Mouse (Mus musculus): ENCODE data around the gene Szrd1. TPM values are rescaled to one million over a fixed set of nuclear protein-coding genes. Genes with fewer than 3 reads are reported as not detected.
A peak's percentile ranks its signal among the peaks of the same experiment; 100 is the strongest.

Szrd1 gene
- total RNA-seq, 2 experiments from 2014 or later: 85.1 to 96.1 TPM

DNA sequence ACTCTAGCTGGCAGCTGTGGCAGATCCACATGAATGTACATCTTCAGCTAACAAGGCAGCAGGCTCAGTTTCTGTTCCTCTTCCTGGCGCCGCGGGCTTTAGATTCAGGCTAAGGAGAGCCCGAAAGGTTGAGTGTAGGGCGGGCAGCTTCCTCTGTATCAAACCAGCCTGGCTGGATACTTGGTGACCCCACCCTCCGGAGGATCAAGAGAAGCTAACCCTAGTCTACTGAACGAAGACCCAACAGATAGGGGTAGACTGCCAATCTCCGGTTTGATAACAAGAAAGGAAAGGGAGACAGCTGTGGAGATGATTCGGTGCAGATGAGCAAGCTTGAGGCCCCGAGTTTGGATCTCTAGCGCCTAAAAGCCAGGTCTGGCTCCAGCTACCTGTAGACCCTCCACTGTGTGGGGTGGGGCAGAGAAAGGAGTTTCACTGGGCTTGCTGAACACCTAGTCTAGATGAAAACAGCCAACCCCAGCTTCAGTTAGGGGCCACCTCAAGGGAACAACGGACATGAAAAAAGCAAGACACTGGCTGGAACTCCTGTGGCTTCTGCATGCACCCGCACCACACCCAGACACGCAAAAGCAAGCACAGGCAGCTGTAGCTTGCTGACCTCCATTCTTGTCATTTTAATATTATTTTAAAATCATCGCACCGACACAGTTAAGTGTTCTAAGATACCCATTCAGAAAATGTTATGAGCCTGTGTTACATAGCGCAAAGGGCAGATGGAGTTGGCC lies 62.6 kb downstream of the Szrd1 start:
- intact Hi-C loops (cut with DNase I): loop anchor here (5.0 kb wide), 2 partner anchors 60 to 115 kb away; partner anchors contain the start of genes Sdhb and Szrd1
- DNase-seq (ENCODE audit: low spot score): no peak

DNA sequence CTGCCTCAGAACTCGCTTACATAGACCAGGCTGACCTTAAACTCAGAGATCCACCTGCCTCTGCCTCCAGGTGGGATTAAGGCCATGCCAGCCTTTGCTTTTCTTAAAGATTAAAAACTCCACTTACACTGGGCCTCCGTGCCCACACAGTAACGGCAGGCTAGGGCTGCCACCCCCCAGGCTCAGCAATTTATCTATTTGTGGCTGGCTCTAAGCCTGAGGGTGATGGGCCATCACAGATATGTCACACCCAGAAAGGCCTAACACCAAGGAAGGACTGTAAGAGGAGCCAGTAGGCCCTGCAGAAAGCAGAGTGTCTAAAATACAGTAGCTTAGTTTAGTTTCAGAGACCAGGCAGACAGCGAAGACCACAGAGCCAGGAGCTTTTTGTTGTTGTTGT lies 65.5 kb downstream of the Szrd1 start:
- no peak for DNase-seq (ENCODE audit: low spot score)
- intact Hi-C loops (cut with DNase I): no loop called here

DNA sequence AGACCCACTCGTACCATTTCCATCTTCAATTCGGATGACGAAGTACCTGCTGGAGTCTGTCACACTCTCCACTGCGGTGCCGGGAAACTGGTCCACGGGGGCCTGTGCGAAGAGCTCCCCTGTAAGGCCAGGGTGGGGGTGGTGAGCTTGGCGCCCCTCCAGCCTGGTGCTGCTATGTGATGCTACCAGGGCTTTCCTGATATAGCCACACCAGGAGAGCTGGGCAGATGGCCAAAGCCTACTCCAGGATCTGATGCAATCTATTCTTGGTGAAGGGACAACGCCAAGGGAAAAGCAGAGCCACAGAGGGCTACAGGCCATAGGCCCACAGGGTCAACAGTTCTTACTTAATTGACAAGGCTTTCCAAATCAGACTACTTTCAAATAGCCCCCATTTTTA lies 65.9 kb downstream of the Szrd1 start:
- DNase-seq (ENCODE audit: low spot score): peak; percentile 35
- intact Hi-C loops (cut with DNase I): no loop called here

DNA sequence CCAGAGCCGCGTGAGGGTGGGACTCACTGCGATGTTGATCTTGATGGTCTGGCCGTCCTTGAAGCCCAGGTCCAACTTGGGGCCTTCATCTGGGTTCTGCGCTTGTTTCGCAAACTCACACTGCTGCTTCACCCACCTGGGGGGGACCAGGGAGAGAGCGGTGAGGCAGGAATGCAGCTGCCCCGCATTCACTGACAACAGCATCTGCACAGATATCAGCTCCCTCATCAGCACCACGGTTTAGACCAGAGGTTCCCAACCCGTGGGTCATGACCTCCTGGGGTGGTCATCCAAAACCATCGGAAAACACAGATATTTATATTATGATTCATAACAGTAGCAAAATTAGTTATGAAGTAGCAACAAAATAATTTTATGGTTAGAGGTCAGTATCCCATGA lies 67.1 kb downstream of the Szrd1 start:
- DNase-seq (ENCODE audit: low spot score): no peak
- intact Hi-C loops (cut with DNase I): no loop called here

DNA sequence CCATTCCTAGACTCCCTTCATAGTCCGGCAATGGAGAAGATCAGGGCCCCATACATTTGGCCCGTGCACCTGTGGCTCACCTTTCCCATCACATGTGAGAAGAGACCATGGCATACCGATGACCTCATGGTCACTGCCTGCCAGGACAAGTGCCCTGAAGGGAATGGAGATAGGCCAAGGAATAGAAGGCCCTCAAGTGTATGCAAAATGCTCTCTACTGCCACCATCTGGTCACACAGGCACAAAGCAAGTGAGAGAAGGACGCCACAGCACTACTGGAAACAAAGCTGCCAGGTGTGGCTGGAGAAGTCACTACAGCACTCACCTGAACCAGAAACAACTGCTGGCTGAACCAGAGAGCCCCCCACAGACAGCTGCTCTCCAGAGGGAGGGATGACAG lies 69.8 kb downstream of the Szrd1 start:
- intact Hi-C loops (cut with DNase I): no loop called here
- DNase-seq (ENCODE audit: low spot score): no peak

DNA sequence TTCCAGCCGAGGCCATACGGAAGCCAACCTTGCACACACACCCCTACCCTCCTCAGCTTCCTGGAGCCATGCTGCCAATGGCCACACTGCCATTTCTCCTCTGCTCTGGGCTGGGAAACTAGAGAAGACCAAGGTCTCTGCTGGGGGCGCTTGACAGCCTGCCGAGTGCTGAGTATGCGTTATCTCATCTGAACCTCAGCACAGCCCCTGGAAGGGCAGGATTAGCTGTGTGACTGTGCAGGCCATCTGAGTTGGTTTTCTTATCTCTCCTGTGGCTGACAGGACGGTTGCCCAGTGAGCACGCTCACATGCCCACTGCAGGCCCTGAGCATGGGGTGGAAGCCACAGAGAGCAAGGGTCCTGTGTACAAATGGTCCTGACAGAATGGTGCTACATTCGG lies 70.9 kb downstream of the Szrd1 start:
- DNase-seq (ENCODE audit: low spot score): no peak
- intact Hi-C loops (cut with DNase I): no loop called here

DNA sequence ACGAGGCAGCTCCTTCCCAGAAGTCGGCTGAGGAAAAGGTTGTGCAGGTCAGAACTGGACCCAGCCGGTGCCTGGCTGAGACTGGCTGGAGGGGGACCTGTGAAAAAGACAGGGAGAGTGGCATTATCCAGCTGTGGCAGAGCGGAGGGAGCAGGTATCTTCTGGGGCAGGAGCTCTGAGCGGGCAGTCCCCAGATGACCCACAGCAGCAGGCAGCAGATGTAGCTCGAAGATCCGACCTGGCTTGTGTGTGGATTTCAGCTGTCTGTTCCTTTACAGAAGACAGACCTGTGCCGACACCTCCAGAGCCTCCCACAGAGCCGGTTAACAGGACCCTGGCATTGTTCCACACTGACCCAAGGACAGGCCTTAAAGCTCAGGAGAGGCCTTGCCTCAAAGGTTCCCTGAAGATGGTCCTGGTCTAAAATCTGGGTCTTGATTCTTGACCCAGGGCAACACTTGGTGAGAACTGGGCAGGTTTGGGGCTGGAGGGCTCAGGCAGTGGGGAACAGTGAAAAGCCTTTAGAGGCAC lies 72.0 kb downstream of the Szrd1 start:
- DNase-seq (ENCODE audit: low spot score): no peak
- intact Hi-C loops (cut with DNase I): no loop called here

DNA sequence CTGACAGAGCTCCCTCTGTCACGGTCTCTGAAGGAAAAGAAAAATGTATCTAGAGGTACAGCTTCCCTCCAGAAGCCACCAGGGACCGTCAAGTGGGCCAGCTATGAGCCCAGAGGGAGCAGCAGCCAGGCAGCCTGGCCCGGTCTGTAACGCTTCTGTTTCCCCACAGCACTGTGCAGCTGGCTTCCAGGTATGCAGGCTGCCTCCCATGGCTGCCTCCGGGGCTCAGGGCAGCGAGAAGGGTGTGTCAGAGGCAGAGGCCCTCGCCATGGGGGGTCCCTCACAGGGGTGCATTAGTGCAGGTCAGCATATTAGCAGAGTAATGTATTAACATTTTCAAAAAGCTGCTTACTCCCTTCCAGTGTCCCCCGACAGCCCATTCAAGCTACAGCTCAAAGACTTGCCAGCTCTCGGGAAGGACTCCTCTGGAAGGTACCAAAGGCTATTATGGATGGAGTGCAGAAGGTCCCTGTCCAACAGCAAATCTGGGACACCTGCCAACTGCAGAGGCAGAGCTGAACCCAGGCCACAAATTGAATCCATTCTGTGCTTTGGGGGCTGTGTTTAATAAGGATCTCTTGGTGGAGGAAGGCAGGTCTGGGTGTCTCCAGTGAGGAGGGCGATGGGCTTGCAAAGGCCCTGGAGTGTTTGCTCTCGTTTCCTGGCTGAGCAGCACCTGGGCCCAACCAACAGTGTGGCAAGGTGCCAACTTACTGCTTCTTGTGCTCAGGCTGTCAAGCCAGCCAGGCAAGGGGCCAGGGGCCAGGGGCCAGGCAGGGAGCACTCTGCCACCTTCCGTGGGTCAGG lies 72.7 kb downstream of the Szrd1 start:
- intact Hi-C loops (cut with DNase I): no loop called here
- DNase-seq (ENCODE audit: low spot score): no peak

DNA sequence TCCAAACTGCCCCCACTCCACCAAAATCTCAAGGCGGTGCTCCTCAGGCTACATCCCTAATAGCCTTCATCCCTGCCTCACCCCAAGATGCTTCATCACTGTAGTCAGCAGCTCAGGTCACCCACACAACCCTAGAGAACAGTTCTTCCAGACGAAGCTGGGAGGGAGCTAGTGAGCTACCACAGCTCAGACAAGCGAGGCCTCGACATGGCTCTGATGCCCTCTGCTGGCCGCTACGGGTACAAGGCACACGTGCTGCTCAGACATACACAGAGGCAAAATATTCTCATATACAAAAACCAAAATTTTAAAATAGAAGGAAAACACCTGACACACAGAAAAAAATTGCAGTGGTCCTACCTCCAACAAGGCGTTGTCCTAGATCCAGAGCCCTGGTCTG lies 74.5 kb downstream of the Szrd1 start:
- DNase-seq (ENCODE audit: low spot score): peak; percentile 40
- intact Hi-C loops (cut with DNase I): loop anchor here (1.0 kb wide), 1 partner anchor 20 kb away; no protein-coding TSS in a partner anchor

DNA sequence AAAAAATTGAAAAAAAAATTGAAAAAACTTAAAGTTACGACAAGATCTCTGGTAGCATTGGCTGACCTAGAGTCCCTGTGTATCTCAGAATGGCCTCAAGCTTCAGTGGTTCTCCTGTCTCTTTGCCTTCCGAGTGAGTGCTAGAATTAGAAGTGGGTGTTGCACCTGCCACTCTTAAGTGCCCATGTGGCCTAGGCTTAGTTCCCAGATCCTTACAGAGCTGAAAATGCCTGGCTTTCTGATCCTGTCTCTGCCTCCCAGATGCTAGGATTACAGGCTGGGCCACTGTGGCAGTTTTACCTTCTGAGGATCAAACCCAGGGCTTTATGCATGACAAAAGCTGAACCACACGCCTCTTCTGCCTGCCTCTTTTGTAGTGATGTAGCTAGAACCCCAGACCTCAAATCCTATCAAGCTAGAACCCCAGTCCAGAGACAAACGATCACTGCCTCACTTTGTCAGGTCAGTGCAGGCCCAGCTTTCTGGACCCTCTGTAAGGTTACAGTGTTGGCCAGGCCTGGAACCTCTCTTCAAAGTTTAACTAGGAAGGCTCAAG lies 75.4 kb downstream of the Szrd1 start:
- intact Hi-C loops (cut with DNase I): no loop called here
- no peak for DNase-seq (ENCODE audit: low spot score)

Other genes starting within 250 kb of the Szrd1 start
- under 1 TPM; 0.42 to 0.81 TPM for gene Padi2, start 233.4 kb downstream of the Szrd1 start, total RNA-seq (2021)
- gene Sdhb, start 178.6 kb downstream of the Szrd1 start, total RNA-seq (2021): 1,000 to 10,000 TPM; 1,213 to 1,269 TPM
- 10 to 100 TPM; 16.5 to 19.4 TPM for gene Atp13a2, start 152.9 kb downstream of the Szrd1 start, total RNA-seq (2021)
- gene Mfap2, start 129.4 kb downstream of the Szrd1 start, total RNA-seq (2021): 1 to 10 TPM; 6.7 to 6.9 TPM
- 1 to 10 TPM; 5.1 to 5.4 TPM for gene Crocc, start 79.2 kb downstream of the Szrd1 start, total RNA-seq (2021)
- gene Necap2, start 61.4 kb downstream of the Szrd1 start, total RNA-seq (2021): 10 to 100 TPM; 17.2 TPM
- not detected for gene Spata21, start 51.4 kb downstream of the Szrd1 start, total RNA-seq (2021)
- gene Fbxo42, start 8.1 kb upstream of the Szrd1 start, total RNA-seq (2021): 10 to 100 TPM in 1 of 2 experiments, 1 to 10 TPM in 1; 10.0 to 10.1 TPM
- under 1 TPM; 0.45 to 0.60 TPM for gene Rsg1, start 74.2 kb upstream of the Szrd1 start, total RNA-seq (2021)
- gene Arhgef19, start 99.7 kb upstream of the Szrd1 start, total RNA-seq (2021): 10 to 100 TPM; 28.5 to 36.4 TPM
- 1 to 10 TPM; 6.8 to 7.7 TPM for gene Epha2, start 161.5 kb upstream of the Szrd1 start, total RNA-seq (2021)
- under 1 TPM; 0.42 to 0.73 TPM for gene Fam131c, start 228.4 kb upstream of the Szrd1 start, total RNA-seq (2021)